Mouse (Mus musculus) liver, embryonic 11.5 days (tissue): ENCODE measurements around the gene Scyl2. TPM values are rescaled to one million over a fixed set of nuclear protein-coding genes. Genes with fewer than 3 reads are reported as not detected.
A peak's percentile ranks its signal among the peaks of the same experiment; 100 is the strongest.
"Not testable (repeated sequence)": the region's sequence is repeated elsewhere in the genome, so short reads cannot be mapped to it uniquely, and the experiment has no call there.

Experiments used
- ATAC-seq: fragments of 200-750 bp; cut with Nextera tagmentation; replicated peaks from 2 replicates; pipeline ENCODE4 v1.8.0; 2017; ENCODE audit warnings: moderate number of reproducible peaks, mild to moderate bottlenecking, moderate TSS enrichment, moderate library complexity; ENCODE audit not compliant: low FRiP score
- DNase-seq: peaks from one replicate; pipeline ENCODE4 v3.0.0-alpha.2; 2017; ENCODE audit warnings: low spot score
- H3K27ac ChIP-seq: fragments of 300-500 bp; sonication (generic); 2 replicates; pipeline ENCODE4 v1.5.1; 2014; ENCODE audit warnings: mild to moderate bottlenecking, low read depth, low read length, control low read depth
- H3K27me3 ChIP-seq: fragments of 300-500 bp; sonication (generic); replicated peaks from 2 replicates; pipeline ENCODE4 v1.6.1; 2014; ENCODE audit warnings: low read length, mixed read lengths; ENCODE audit not compliant: control insufficient read depth, insufficient read depth
- H3K36me3 ChIP-seq: fragments of 300-500 bp; sonication (generic); 2 replicates; pipeline ENCODE4 v1.6.1; 2014; ENCODE audit warnings: mild to moderate bottlenecking, low read length, moderate library complexity, mixed read lengths; ENCODE audit not compliant: control insufficient read depth, insufficient read depth
- H3K4me1 ChIP-seq: fragments of 300-500 bp; sonication (generic); replicated peaks from 2 replicates; pipeline ENCODE4 v1.6.1; 2014; ENCODE audit warnings: low read length, mixed read lengths; ENCODE audit not compliant: control insufficient read depth, insufficient read depth
- H3K4me2 ChIP-seq: fragments of 300-500 bp; sonication (generic); 2 replicates; pipeline ENCODE4 v1.6.1; 2014; ENCODE audit warnings: mild to moderate bottlenecking, control low read depth, moderate library complexity
- H3K4me3 ChIP-seq: fragments of 300-500 bp; sonication (generic); 2 replicates; pipeline ENCODE4 v1.5.1; 2014; ENCODE audit warnings: low read depth, low read length, control low read depth
- H3K9ac ChIP-seq: fragments of 300-500 bp; sonication (generic); 2 replicates; pipeline ENCODE4 v1.6.1; 2014; ENCODE audit warnings: low read depth, low read length, control low read depth
- H3K9me3 ChIP-seq: fragments of 300-500 bp; sonication (generic); 2 replicates; pipeline ENCODE4 v1.6.1; 2016; ENCODE audit warnings: low read length, inconsistent platforms, mixed read lengths; ENCODE audit not compliant: control insufficient read depth
- WGBS: fragments of 180-500 bp; shearing (Covaris S2); extraction: QIAGEN DNeasy Blood & Tissue Kit; methylation state at CpG from one replicate; pipeline ENCODE4 v1.1.7; 2014; 5-methylcytosine and 5-hydroxymethylcytosine counted together
- polyA plus RNA-seq: library from polyadenylated mRNA; unstranded; fragments of >200 nt; fragmentation: Nextera tagmentation; extraction: Ambion mirVana; gene quantifications from 2 replicates; pipeline ENCODE4 v1.2.1, GENCODE M21; 2014

Gene Scyl2
- polyA plus RNA-seq, 1 experiment from 2014 or later: 11.7 TPM

DNA sequence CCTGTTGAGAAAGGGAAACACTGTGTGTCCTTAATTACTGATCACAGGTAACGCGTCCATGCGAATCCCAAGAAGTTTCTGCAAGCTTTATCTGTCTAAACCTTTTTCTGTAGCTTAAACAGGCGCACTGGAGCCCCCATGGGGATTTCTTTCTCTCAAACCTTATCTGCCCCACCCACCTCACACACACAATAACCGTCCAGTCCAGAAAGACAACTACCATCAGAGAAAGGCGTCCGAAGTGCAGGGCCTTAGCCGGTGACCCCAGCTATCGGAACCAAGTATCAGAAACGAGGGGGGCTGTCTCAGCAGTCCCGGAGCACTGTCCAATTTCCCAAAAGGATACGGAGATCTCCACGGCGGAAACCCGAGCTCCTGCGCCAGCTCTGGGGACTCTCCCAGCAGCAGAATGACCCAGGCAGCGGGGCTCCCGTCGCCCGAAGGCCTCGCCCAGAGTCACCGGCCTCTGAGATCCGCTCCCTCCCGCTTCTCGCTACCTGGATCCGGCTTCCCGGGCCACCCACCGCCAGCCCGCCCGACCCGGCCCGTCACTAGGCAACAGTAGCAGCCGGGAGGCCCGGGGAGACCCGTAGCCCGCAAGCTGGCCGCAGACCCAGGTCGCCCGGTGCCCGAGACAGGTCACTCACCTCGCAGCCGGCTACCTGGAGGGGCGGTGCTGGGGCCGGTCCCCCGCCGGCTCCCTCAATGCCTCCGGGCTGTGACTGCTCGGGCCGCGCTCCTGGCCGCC, 520 bp downstream of the Scyl2 start:
- Histone ChIP-seq H3K9me3 (no peaks in the 10 kb centered on the region), H3K4me3 (peak overlapping the region; percentile 99), H3K27ac (peak overlapping the region; percentile 88), H3K9ac (peak overlapping the region; percentile 92), H3K27me3 (no peaks in the 10 kb centered on the region), H3K4me1 (peaks cover 35% of the 10 kb centered on the region), H3K4me2 (peak overlapping the region; percentile 87), H3K36me3 (no peaks in the 10 kb centered on the region)
- ATAC-seq (peak; percentile 61), DNase-seq (peak; percentile 48)
- under 1% methylated on average over 51 of the region's 51 CpGs for WGBS

DNA sequence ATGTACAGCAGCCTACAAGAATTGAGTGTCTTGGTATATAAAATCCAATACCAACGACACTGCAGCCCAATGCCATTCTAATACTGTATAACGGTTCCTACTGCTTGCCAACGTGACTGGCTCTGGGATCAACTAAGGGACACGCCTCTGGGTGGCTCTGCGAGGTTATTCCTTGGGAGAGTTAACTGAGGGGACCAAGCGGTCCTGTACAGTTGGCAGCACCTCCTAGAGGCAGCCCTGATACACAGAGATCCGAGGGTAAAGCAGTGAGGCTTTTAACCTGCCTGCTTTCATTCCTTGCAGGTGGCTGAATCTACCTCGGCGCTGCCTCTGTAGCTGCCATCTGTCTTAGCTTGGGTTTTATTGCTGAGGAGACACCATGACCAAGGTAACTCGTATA, 3.1 kb downstream of the Scyl2 start:
- no peak for DNase-seq
- 79% methylated on average over 10 of the region's 10 CpGs for WGBS
- Histone ChIP-seq H3K4me3 (no peak overlapping the region), H3K4me2 (no peak overlapping the region), H3K4me1 (peaks cover 30% of the 10 kb centered on the region), H3K27me3 (no peaks in the 10 kb centered on the region), H3K27ac (no peak overlapping the region), H3K9me3 (no peaks in the 10 kb centered on the region), H3K36me3 (peaks cover 2% of the 10 kb centered on the region; the same call in 1 of the 2 replicates), H3K9ac (no peak overlapping the region)
- no peak for ATAC-seq

DNA sequence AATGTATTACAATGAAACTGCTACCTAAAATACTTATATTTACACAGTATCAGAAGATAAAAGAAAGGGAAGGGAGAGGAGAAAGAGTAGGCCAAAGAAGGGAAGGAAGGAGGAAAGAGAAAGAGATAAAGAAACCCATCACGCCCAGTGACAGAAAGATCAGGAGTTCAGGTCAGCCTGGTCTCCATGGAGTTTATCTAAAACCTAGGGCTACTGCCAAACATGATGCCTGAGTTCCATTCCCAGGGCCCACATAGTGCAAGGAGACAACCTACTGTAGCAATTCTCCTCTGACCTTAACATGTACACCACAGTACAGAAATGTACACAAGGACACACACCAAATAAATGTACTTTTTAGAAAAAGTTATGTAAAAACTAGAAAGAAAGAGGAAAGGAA, 3.9 kb downstream of the Scyl2 start:
- ATAC-seq (no peak), DNase-seq (no peak)
- Histone ChIP-seq H3K27me3 (no peaks in the 10 kb centered on the region), H3K9ac (no peak overlapping the region), H3K27ac (no peak overlapping the region), H3K9me3 (no peaks in the 10 kb centered on the region), H3K4me3 (no peak overlapping the region), H3K36me3 (peaks cover 3% of the 10 kb centered on the region; the same call in 1 of the 2 replicates), H3K4me1 (peaks cover 29% of the 10 kb centered on the region), H3K4me2 (no peak overlapping the region)
- WGBS: 29% methylated on average over 1 of the region's 1 CpGs

DNA sequence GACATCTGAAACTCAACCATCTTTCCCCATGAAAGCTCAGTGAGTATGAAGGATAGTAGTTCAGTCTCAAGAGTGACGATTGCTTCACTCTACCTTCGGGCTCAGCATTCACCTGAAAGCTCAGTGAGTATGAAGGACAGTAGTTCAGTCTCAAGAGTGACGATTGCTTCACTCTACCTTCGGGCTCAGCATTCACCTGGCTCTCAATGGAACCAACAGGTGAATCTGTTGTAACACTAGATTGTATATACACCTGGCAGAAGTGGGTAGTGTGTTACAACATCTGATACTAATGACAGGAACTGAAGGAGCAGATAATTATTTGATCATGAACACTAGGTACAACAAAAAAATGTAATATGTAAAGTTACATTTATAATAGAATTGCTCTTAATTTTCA, 4.4 kb downstream of the Scyl2 start:
- H3K4me3 ChIP-seq: no peak overlapping the region
- H3K9ac ChIP-seq: no peak overlapping the region
- peaks cover 3% of the 10 kb centered on the region; the same call in 1 of the 2 replicates for H3K36me3 ChIP-seq
- H3K9me3 ChIP-seq: no peaks in the 10 kb centered on the region
- no peak for DNase-seq
- H3K27ac ChIP-seq: no peak overlapping the region
- H3K4me2 ChIP-seq: no peak overlapping the region
- WGBS: 90% methylated on average over 4 of the region's 4 CpGs
- H3K27me3 ChIP-seq: no peaks in the 10 kb centered on the region
- peaks cover 24% of the 10 kb centered on the region for H3K4me1 ChIP-seq
- no peak for ATAC-seq

DNA sequence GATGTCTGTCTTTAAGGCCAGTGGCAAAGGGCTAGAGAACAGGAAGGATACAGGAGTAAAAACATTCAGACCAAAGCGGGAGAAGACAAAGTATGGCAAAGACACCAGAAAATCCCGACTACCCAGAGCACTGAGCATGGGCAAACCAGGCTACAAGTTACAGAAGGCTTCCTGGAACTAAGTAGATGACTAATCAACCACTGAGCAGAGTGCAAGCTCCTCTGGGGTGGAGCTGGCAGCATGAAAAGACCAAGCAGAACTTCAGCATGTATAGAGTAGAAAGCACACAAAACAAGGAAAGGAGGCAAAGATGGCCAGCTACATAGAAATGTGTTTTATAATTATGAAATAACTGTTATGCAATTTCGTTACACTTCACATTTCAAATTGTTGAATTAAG, 5.6 kb downstream of the Scyl2 start:
- no peaks in the 10 kb centered on the region for H3K9me3 ChIP-seq
- no peak overlapping the region for H3K9ac ChIP-seq
- peaks cover 3% of the 10 kb centered on the region; the same call in 1 of the 2 replicates for H3K36me3 ChIP-seq
- H3K4me1 ChIP-seq: peaks cover 21% of the 10 kb centered on the region
- ATAC-seq: no peak
- no peaks in the 10 kb centered on the region for H3K27me3 ChIP-seq
- H3K4me3 ChIP-seq: no peak overlapping the region
- no peak overlapping the region for H3K27ac ChIP-seq
- no peak for DNase-seq
- no peak overlapping the region for H3K4me2 ChIP-seq
- 75% methylated on average over 3 of the region's 3 CpGs for WGBS

DNA sequence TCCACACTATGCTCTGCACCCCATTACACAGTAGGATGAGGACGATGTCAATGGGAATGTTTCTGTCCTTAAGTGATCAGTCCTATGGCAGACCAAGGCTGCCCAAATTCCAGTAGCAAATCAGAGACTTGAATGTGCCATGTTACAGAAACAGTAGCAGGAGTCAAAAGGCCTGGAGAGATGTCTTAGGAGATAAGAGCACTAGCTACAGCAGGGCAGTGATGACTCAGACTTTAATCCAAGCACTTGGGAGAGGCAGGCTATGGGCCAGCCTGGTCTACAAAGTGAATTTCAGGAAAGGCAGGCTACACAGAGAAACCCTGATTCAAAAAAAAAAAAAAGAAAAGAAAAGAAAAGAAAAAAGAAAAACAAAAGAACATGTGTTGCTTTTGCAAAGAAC, 6.6 kb downstream of the Scyl2 start:
- ATAC-seq: no peak
- H3K9me3 ChIP-seq: no peaks in the 10 kb centered on the region
- no peak overlapping the region for H3K4me2 ChIP-seq
- no peak overlapping the region for H3K9ac ChIP-seq
- H3K27me3 ChIP-seq: no peaks in the 10 kb centered on the region
- H3K4me3 ChIP-seq: no peak overlapping the region
- 98% methylated on average over 1 of the region's 1 CpGs for WGBS
- peaks cover 14% of the 10 kb centered on the region for H3K4me1 ChIP-seq
- H3K36me3 ChIP-seq: peaks cover 3% of the 10 kb centered on the region; the same call in 1 of the 2 replicates
- no peak for DNase-seq
- no peak overlapping the region for H3K27ac ChIP-seq

DNA sequence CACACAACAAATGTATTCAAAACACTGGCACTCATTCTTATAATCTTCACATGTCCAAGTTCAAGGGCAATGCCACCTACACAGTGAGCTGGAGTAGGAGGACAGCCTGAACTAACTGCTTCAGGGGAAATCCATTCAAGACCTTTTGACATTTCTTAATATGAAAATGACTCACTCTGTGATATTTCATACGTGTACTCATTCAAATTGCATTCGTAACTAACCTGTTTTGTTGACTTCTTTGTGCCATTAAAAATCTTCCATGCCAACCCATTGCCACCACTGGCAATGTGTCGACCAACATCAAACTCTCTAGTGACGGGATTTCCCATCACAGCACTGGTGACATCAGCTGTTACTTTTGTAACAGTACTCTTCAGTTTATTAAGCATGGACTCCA, 8.0 kb downstream of the Scyl2 start:
- H3K9ac ChIP-seq: no peak overlapping the region
- peaks cover 14% of the 10 kb centered on the region for H3K4me1 ChIP-seq
- ATAC-seq: no peak
- peaks cover 3% of the 10 kb centered on the region; the same call in 1 of the 2 replicates for H3K36me3 ChIP-seq
- no peaks in the 10 kb centered on the region for H3K9me3 ChIP-seq
- DNase-seq: no peak
- no peak overlapping the region for H3K27ac ChIP-seq
- H3K27me3 ChIP-seq: no peaks in the 10 kb centered on the region
- no peak overlapping the region for H3K4me2 ChIP-seq
- 92% methylated on average over 4 of the region's 4 CpGs for WGBS
- H3K4me3 ChIP-seq: no peak overlapping the region

DNA sequence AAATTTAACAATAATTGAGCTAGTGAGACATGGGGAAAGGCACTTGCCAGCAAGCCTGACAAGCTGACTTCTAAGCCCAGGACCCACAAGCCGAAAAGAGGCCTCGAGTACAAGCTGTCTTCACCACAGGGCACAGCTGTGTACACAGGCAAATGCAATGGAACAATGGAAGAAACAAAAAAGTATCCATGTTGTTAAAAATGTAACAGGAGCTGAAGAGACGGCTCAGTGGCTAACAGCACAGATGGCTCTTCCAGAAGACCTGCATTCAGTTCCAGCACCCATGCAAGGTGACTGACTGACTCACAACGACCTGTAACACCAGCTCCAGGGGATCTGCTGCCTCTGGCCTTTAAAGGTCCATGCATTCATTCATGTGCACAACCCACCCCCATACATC, 9.5 kb downstream of the Scyl2 start:
- Histone ChIP-seq H3K27ac (no peak overlapping the region), H3K4me2 (no peak overlapping the region), H3K36me3 (peaks cover 3% of the 10 kb centered on the region; the same call in 1 of the 2 replicates), H3K4me3 (no peak overlapping the region), H3K27me3 (no peaks in the 10 kb centered on the region), H3K9me3 (no peaks in the 10 kb centered on the region), H3K4me1 (peaks cover 5% of the 10 kb centered on the region; the same call in 1 of the 2 replicates), H3K9ac (no peak overlapping the region)
- DNase-seq (no peak), ATAC-seq (no peak)
- WGBS: 79% methylated on average over 4 of the region's 4 CpGs

DNA sequence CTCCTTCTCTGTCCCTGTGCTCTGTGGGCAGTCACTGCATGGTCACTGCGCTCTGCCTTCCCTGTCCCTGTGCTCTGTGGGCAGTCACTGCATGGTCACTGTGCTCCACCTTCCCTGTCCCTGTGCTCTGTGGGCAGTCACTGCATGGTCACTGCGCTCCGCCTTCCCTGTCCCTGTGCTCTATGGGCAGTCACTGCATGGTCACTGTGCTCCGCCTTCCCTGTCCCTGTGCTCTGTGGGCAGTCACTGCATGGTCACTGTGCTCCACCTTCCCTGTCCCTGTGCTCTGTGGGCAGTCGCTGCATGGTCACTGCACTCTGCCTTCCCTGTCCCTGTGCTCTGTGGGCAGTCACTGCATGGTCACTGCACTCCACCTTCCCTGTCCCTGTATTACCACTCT, 15.7 kb downstream of the Scyl2 start:
- not testable (repeated sequence) for H3K9me3 ChIP-seq, ATAC-seq, H3K36me3 ChIP-seq

More for the DNA sequence above, 15.7 kb downstream of the Scyl2 start:
- WGBS: 99% methylated on average over 5 of the region's 5 CpGs
- not testable (repeated sequence) for H3K27ac ChIP-seq, H3K4me1 ChIP-seq, H3K9ac ChIP-seq, H3K27me3 ChIP-seq, DNase-seq, H3K4me3 ChIP-seq, H3K4me2 ChIP-seq
